Mouse (Mus musculus) neural tube, embryonic 13.5 days (tissue): ENCODE results near the gene Grin3b. TPM values are rescaled to one million over a fixed set of nuclear protein-coding genes. Genes with fewer than 3 reads are reported as not detected.

ENCODE experiments used
- ATAC-seq: fragments of 200-750 bp; cut with Nextera tagmentation; 2 replicates; pipeline ENCODE4 v1.8.0; 2017; ENCODE audit warnings: low read depth, mild to moderate bottlenecking, moderate TSS enrichment, moderate library complexity
- H3K27ac ChIP-seq: fragments of 300-500 bp; sonication (generic); replicated peaks from 2 replicates; pipeline ENCODE4 v1.5.1; 2015; ENCODE audit warnings: moderate library complexity, mild to moderate bottlenecking, inconsistent platforms
- H3K27me3 ChIP-seq: fragments of 300-500 bp; sonication (generic); 2 replicates; pipeline ENCODE4 v1.6.1; 2015; ENCODE audit warnings: mild to moderate bottlenecking, inconsistent platforms
- H3K36me3 ChIP-seq: fragments of 300-500 bp; sonication (generic); 2 replicates; pipeline ENCODE4 v1.6.1; 2015; ENCODE audit warnings: mild to moderate bottlenecking, inconsistent platforms
- H3K4me1 ChIP-seq: fragments of 300-500 bp; sonication (generic); replicated peaks from 2 replicates; pipeline ENCODE4 v1.6.1; 2015; ENCODE audit warnings: inconsistent platforms
- H3K4me2 ChIP-seq: fragments of 300-500 bp; sonication (generic); 2 replicates; pipeline ENCODE4 v1.6.1; 2015; ENCODE audit warnings: inconsistent platforms, mild to moderate bottlenecking, moderate library complexity
- H3K4me3 ChIP-seq: fragments of 300-500 bp; sonication (generic); 2 replicates; pipeline ENCODE4 v1.5.1; 2015; ENCODE audit warnings: mild to moderate bottlenecking, inconsistent platforms
- H3K9ac ChIP-seq: fragments of 300-500 bp; sonication (generic); 2 replicates; pipeline ENCODE4 v1.6.1; 2015; ENCODE audit warnings: moderate library complexity, mild to moderate bottlenecking, inconsistent platforms
- H3K9me3 ChIP-seq: fragments of 300-500 bp; sonication (generic); 2 replicates; pipeline ENCODE4 v1.6.1; 2016; ENCODE audit warnings: inconsistent platforms
- WGBS: fragments of 180-500 bp; shearing (Covaris S2); methylation state at CpG from one replicate; pipeline ENCODE4 v1.1.7; 2015; 5-methylcytosine and 5-hydroxymethylcytosine counted together
- polyA plus RNA-seq: library from polyadenylated mRNA; unstranded; fragments of >200 nt; fragmentation: Nextera tagmentation; extraction: Ambion mirVana; gene quantifications from 2 replicates; pipeline ENCODE4 v1.2.1, GENCODE M21; 2015

Gene Grin3b
- polyA plus RNA-seq, 1 experiment from 2014 or later = 0.61 TPM

DNA sequence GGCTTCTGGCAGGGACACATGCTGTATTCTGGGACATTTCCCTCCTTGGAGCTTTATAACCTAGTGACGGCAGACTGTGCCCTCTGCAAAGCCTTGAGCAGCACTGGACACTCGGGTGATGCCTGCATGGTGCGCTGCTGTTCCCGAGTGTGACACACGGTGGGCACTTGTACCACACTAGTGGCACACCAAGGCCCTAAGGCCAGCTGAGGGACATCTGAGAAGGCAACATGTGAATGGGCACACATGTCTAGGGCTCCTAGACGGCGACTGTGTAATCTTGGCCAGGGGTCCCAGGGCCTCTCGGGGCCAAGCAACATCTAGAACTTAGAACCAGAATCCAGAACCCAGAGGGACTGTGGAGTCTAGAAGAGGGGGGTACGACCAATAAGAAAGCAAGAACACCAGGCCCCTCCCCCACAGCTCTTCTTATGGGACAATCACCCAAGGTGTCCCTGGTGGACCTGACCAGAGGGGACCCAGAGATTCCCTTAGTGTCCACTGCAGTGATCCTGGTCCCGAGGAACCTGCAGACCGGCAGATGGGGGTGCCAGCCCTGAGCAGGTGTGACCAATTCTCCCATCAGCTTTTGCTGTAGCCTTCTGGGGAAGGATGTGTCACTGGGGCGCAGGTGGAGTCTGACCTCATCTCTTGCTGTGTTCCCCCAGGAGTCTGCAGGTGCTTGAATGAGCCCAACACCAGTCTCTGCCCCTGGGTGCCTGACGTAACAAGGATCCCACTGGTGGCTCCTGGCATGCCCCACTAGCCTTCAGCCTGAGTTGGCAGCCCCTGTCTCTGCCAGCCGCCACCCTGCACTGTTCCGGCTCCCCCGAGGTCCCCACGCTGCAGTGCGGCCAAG is 40.3 kb upstream of the Grin3b start:
- peak overlapping the region; percentile 96 for H3K27ac ChIP-seq
- H3K9ac ChIP-seq = peak overlapping the region; percentile 94
- no peak for ATAC-seq
- peaks cover 36% of the 10 kb centered on the region for H3K36me3 ChIP-seq
- H3K4me1 ChIP-seq = peaks cover 77% of the 10 kb centered on the region
- WGBS = 76% methylated on average over 18 of the region's 18 CpGs
- H3K27me3 ChIP-seq = no peaks in the 10 kb centered on the region
- peak overlapping the region; percentile 96 for H3K4me3 ChIP-seq
- H3K4me2 ChIP-seq = peak overlapping the region; percentile 76
- H3K9me3 ChIP-seq = no peaks in the 10 kb centered on the region

DNA sequence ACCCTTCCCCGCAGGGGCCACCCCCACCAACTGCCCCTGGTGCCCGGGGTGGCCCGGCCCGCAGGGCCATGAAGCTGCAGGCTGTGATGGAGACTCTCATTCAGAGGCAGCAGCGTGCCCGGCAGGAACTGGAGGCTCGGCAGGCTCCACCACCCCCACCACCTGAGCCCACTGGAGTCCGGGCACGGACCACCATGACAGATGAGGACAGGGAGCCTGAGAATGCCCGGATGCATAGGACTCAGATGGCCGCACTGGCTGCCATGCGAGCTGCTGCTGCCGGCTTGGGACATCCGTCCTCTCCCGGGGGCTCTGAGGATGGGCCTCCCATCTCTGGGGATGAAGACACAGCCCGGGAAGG is 39.7 kb upstream of the Grin3b start:
- Histone ChIP-seq H3K27me3 (no peaks in the 10 kb centered on the region), H3K9ac (peak overlapping the region; percentile 94; the same call in 1 of the 2 replicates), H3K4me1 (peaks cover 79% of the 10 kb centered on the region), H3K4me2 (peak overlapping the region; percentile 76; the same call in 1 of the 2 replicates), H3K4me3 (no peak overlapping the region), H3K36me3 (peaks cover 40% of the 10 kb centered on the region), H3K27ac (peak overlapping the region; percentile 49; the same call in 1 of the 2 replicates), H3K9me3 (no peaks in the 10 kb centered on the region)
- no peak for ATAC-seq
- 51% methylated on average over 16 of the region's 16 CpGs for WGBS

DNA sequence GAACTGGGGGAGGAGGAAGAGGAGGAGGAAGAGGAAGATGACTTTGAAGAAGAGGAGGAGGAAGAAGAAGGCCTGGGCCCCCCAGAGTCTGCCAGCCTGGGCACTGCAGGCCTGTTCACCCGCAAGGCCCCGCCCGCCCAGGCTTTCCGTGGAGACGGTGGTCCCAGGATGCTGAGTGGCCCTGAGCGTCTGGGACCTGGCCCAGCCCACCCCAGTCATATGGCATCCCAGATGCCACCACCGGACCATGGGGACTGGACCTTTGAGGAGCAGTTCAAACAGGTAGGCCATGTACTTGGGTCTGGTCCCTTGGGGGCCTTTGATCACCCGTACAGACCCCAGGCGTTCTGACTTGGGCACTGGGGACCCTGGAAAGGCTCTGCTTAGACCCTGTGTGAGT is 38.7 kb upstream of the Grin3b start:
- H3K9ac ChIP-seq = no peak overlapping the region

DNA sequence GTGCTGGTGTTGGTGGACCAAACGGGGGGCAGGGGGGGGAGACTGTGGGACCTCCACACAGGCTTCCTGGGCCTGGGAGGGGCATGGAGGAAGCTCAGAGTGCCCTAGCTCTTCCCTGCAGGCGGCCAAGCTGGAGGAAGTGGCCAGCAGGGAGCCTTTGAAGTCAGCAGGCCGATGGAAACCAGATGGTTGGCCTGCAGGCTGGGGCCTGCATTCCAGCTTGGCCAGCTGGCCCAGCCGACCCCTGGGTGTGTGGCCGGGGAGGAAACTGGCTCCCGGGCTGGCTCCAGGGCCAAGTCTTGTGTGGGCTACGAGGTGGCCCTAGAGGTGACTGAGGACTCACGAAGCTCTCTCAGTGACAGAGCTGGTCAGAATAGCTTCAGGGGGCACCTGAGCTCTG is 37.8 kb upstream of the Grin3b start:
- no peak for ATAC-seq
- H3K9ac ChIP-seq = peak overlapping the region; percentile 43; the same call in 1 of the 2 replicates
- peaks cover 43% of the 10 kb centered on the region for H3K36me3 ChIP-seq
- H3K4me1 ChIP-seq = peaks cover 90% of the 10 kb centered on the region
- H3K4me2 ChIP-seq = peak overlapping the region; percentile 22
- H3K4me3 ChIP-seq = no peak overlapping the region
- H3K9me3 ChIP-seq = no peaks in the 10 kb centered on the region
- 15% methylated on average over 8 of the region's 8 CpGs for WGBS
- peak overlapping the region; percentile 80 for H3K27ac ChIP-seq
- no peaks in the 10 kb centered on the region for H3K27me3 ChIP-seq

More for the DNA sequence above, 38.7 kb upstream of the Grin3b start:
- 81% methylated on average over 9 of the region's 9 CpGs for WGBS
- Histone ChIP-seq H3K36me3 (peaks cover 42% of the 10 kb centered on the region), H3K9me3 (no peaks in the 10 kb centered on the region), H3K27me3 (no peaks in the 10 kb centered on the region), H3K27ac (0 out of 2 replicates have a peak overlapping the region, but pooled peaks have one; percentile 80), H3K4me3 (no peak overlapping the region), H3K4me2 (0 out of 2 replicates have a peak overlapping the region, but pooled peaks have one; percentile 22), H3K4me1 (peaks cover 81% of the 10 kb centered on the region)
- ATAC-seq = no peak

DNA sequence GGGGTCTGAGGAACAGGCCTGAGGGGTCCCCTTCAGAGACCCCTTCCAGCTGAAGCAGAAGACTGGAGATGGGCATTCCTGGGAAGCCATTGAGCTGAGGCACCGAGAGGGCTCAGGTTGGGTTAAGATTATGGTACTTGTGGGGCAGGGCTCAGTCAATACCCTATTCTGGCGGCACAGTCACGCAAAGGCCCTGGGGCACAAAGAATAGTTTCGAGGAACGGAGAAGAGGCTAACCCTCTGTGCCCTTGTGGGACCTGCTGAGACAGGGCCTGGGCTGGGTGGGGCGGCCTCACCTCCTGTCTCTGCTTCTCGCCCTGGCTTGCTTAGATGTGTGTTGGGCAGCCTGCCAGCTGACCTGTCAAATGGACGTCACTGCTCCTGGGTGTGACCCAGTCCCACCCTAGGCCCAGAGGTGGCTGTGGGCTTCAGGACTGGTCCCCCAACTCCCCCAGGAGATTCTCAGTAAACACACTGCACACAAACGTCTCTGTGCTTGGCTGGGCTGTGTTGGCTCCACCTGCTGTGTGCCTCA is 37.3 kb upstream of the Grin3b start:
- WGBS = 62% methylated on average over 9 of the region's 9 CpGs
- Histone ChIP-seq H3K27me3 (no peaks in the 10 kb centered on the region), H3K4me1 (peaks cover 95% of the 10 kb centered on the region), H3K9ac (peak overlapping the region; percentile 43; the same call in 1 of the 2 replicates), H3K36me3 (peaks cover 47% of the 10 kb centered on the region), H3K27ac (peak overlapping the region; percentile 80), H3K4me3 (no peak overlapping the region), H3K9me3 (no peaks in the 10 kb centered on the region), H3K4me2 (no peak overlapping the region; the same call in 1 of the 2 replicates)
- ATAC-seq = no peak

DNA sequence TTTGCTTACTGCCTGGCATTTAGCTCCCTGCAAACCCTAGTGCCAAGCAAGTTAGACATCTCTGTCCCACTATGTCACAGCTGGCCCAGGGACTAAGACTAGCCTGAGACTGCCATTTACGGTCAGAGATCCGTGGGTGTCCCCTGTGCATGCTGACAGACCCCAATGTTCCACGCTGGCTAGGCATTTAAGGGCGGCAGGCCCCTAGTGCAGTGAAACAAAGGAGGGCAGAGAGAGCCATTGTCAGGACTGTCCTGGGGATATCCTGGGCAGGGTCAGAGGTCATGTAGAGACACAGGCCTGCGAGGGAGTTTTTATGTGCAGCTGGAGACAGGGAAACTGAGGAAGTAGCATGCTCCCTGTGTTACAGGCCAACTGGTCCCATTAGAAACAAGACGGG is 36.7 kb upstream of the Grin3b start:
- Histone ChIP-seq H3K4me1 (peaks cover 94% of the 10 kb centered on the region), H3K9me3 (no peaks in the 10 kb centered on the region), H3K4me2 (no peak overlapping the region), H3K27me3 (no peaks in the 10 kb centered on the region), H3K36me3 (peaks cover 47% of the 10 kb centered on the region), H3K9ac (peak overlapping the region; percentile 38; the same call in 1 of the 2 replicates), H3K4me3 (no peak overlapping the region), H3K27ac (peak overlapping the region; percentile 80)
- WGBS = 27% methylated on average over 6 of the region's 6 CpGs
- ATAC-seq = no peak

DNA sequence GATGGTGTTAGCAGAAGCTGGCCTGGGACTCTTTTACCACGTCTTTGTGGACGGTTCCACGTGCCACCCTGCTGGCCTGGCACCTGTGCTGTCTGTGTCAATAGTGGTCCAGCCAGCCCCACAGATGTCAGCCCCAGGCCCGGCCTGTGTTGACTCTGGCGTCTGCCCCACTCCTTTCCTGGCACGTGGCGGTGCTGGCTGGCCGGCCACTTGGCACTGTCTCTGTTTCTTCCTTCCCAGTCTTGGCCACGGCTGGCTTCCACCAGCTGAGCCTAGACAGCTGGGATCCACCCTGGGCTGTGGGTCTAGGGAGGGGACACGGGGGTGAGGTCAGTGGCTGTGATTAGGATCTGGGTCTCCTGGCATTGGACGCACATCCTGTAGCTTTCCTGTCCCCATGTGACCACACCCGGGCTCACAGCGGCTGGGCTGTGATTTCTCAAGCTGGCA is 36.2 kb upstream of the Grin3b start:
- H3K36me3 ChIP-seq = peaks cover 47% of the 10 kb centered on the region
- H3K4me1 ChIP-seq = peaks cover 89% of the 10 kb centered on the region
- no peaks in the 10 kb centered on the region for H3K9me3 ChIP-seq
- ATAC-seq = 0 out of 2 replicates have a peak, but pooled peaks have one; percentile 15
- no peak overlapping the region for H3K4me2 ChIP-seq
- no peak overlapping the region for H3K4me3 ChIP-seq
- H3K27me3 ChIP-seq = no peaks in the 10 kb centered on the region
- peak overlapping the region; percentile 80 for H3K27ac ChIP-seq
- 51% methylated on average over 13 of the region's 13 CpGs for WGBS
- H3K9ac ChIP-seq = no peak overlapping the region; the same call in 1 of the 2 replicates

DNA sequence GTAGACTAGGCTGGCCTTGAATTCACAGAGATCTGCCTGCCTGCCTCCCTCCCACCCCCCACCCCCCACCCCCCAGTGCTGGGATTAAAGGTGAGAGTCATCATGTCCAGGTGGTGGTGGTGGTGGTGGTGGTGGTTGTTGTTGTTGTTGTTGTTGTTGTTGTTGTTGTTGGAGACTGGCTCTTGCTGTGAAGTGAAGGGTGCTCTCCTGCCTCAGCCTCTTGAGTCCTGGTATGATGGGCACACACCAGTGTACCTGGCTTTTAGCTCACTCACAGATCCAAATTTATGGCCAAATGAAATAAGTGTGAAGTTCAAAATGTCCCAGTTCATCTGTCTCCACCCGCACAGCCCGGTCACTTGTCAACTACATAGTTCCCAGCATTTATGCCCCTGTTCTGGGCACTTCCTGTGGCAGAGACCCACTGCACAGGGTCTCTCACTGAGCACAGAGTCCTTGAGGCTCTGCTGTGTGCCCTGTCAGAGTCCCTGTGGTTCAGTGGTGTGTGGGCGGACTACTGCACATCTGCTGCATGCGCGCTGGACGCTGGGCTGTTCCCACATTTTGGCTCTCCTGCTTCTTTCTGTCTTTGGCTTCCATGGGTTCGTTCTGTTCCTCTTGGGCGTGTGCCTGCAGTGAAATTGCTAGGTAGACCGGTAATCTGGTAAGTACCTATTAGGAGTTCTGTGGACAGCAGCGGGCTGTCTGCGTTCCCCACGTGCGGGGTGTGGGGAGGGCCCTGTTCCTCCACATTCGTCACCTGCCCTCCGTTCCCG is 35.5 kb upstream of the Grin3b start:
- Histone ChIP-seq H3K27me3 (no peaks in the 10 kb centered on the region), H3K4me1 (peaks cover 82% of the 10 kb centered on the region), H3K9ac (no peak overlapping the region), H3K9me3 (no peaks in the 10 kb centered on the region), H3K36me3 (peaks cover 47% of the 10 kb centered on the region), H3K27ac (peak overlapping the region; percentile 80), H3K4me3 (no peak overlapping the region), H3K4me2 (no peak overlapping the region)
- WGBS = 89% methylated on average over 16 of the region's 16 CpGs
- no peak for ATAC-seq

DNA sequence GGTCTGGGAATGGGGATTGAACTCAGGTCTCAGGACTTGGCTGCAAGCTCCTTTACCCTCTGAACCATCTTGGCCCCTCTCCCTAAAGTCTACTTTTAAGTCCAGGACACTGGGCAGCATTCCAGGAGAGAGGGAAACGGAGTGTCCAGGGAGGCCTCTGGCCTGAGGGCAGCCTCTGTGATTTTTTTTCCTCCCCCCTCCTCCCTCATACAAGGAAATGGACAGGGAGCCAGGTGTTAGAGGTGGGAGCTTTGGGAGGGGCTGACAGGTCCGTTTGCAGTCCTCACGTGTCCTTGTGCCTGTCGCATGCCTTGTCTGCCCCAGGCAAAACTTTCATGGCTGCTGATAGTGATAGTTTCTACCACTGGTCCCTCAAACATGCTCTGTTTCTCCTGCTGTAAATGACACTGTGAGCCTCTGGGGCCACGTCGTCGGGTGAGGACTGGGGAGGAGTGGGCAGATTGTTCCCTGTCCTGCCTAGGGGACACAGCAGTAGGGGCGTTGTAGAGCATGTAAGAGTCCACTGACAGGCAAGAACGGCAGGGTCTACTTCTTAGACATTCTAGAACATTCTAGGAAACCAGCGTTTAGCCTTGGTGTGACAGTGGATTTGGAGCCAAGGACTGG is 34.1 kb upstream of the Grin3b start:
- no peak for ATAC-seq
- Histone ChIP-seq H3K36me3 (peaks cover 46% of the 10 kb centered on the region), H3K9me3 (no peaks in the 10 kb centered on the region), H3K4me2 (peak overlapping the region; percentile 27; the same call in 1 of the 2 replicates), H3K4me1 (peaks cover 68% of the 10 kb centered on the region), H3K9ac (no peak overlapping the region), H3K4me3 (no peak overlapping the region), H3K27ac (peak overlapping the region; percentile 61), H3K27me3 (no peaks in the 10 kb centered on the region)
- 75% methylated on average over 10 of the region's 10 CpGs for WGBS

DNA sequence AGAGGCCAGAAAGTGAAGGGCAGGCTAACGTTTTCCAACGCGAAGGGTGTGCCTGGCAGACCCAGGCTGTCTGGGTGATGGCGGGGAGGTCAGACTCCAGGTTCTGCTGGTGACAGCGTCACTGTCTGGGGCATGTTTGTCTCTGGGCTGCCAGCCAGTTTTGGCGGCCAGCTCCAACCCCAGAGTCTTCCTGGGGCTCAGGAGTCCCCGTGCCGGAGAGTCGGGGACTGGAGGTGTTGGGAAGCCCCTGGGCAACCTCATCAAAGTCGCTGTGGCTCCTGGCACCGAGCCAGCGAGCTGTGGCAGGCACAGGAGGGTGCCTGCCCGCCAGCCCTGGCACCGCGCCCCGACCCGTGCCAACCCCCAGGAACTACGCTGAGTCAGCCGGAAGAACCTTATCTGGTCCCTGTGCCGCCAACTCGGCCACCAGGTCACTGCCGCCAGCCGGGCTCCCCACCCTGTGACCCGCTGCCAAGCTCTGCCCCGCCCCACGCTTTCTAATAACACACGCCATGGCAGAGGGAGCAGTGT is 33.5 kb upstream of the Grin3b start:
- Histone ChIP-seq H3K27ac (peak overlapping the region; percentile 61), H3K36me3 (peaks cover 45% of the 10 kb centered on the region), H3K27me3 (no peaks in the 10 kb centered on the region), H3K4me3 (no peak overlapping the region), H3K4me2 (peak overlapping the region; percentile 27; the same call in 1 of the 2 replicates), H3K4me1 (peaks cover 62% of the 10 kb centered on the region), H3K9me3 (no peaks in the 10 kb centered on the region), H3K9ac (peak overlapping the region; percentile 41; the same call in 1 of the 2 replicates)
- WGBS = 51% methylated on average over 27 of the region's 27 CpGs
- ATAC-seq = peak; percentile 26; the same call in 1 of the 2 replicates
